In genomic region chr8:88289901-88290300, GRCm38 (mm10) we compare ENCODE assay signal across 11 mouse cellular contexts. TPM values are rescaled to one million over a fixed set of nuclear protein-coding genes. Genes with fewer than 3 reads are reported as not detected.
DNase-seq lines count a peak whose midpoint lies in the region; ATAC-seq and TF ChIP-seq lines count a peak whose summit lies in the region.
"Had no signal": no experiment of that assay in that cellular context is flagged by ENCODE, and none has a peak within 500 bp of the region (broad histone marks: within the 10 kb centered on the region; RNA-seq: fewer than 3 reads in every experiment).

No protein-coding gene starts in this region.

- no peak overlapping the region for H3K9ac ChIP-seq in intestine, embryonic 16.5 days (ENCODE audit: low read depth, low read length)
- H3K9ac ChIP-seq in intestine, postnatal 0 days (ENCODE audit: low read depth, low read length), result no peak overlapping the region
- no peak overlapping the region for H3K9ac ChIP-seq in ES-Bruce4 (ENCODE audit: low read depth, poor library complexity, severe bottlenecking)
- H3K9ac ChIP-seq in liver, embryonic 13.5 days, result no peak overlapping the region

- peak overlapping the region; percentile 2; the same call in 1 of the 2 replicates for H3K27ac ChIP-seq in intestine, embryonic 16.5 days (ENCODE audit: low read length)
- H3K27ac ChIP-seq in intestine, postnatal 0 days (ENCODE audit: low read depth, low read length), result no peak overlapping the region
- no peak overlapping the region for H3K27ac ChIP-seq in ES-Bruce4 (ENCODE audit: insufficient read depth, low read length)
- H3K27ac ChIP-seq in liver, embryonic 13.5 days, result peak overlapping the region; percentile 93

- no peak for ATAC-seq in intestine, embryonic 16.5 days
- no peak for ATAC-seq in intestine, postnatal 0 days
- ATAC-seq in liver, embryonic 13.5 days (ENCODE audit: low read depth), result no peak
- ATAC-seq: forebrain, embryonic 16.5 days had no signal

- H3K4me3 ChIP-seq in intestine, embryonic 16.5 days (ENCODE audit: low read length), result no peak overlapping the region
- H3K4me3 ChIP-seq in intestine, postnatal 0 days (ENCODE audit: low read depth, low read length), result no peak overlapping the region
- H3K4me3 ChIP-seq in ES-Bruce4 (ENCODE audit: low read depth, low read length), result no peak overlapping the region
- H3K4me3 ChIP-seq in liver, embryonic 13.5 days (replicated peaks), result no peak overlapping the region
- no peak overlapping the region for H3K4me3 ChIP-seq in lung, adult 2 months (replicated peaks; ENCODE audit: extremely low read depth, low read depth, low read length)

- no peak for TF ChIP-seq POLR2A in ES-Bruce4 (IDR thresholded peaks at IDR 0.05; ENCODE audit: insufficient read depth, low read length)
- no peak for TF ChIP-seq POLR2A in lung, adult 2 months (IDR thresholded peaks at IDR 0.05; ENCODE audit: borderline replicate concordance, extremely low read depth, low read depth, low read length)

- 75% methylated on average over 1 of the region's 1 CpGs for WGBS in intestine, embryonic 16.5 days
- WGBS in intestine, postnatal 0 days, result 81% methylated on average over 1 of the region's 1 CpGs
- WGBS in liver, embryonic 13.5 days (ENCODE audit: insufficient replicate concordance), result 35% methylated on average over 1 of the region's 1 CpGs
- WGBS in lung, adult 2 months, result 79% methylated on average over 1 of the region's 1 CpGs

- TF ChIP-seq CTCF in intestine, postnatal 0 days (IDR thresholded peaks at IDR 0.05; ENCODE audit: low read depth), result no peak
- TF ChIP-seq CTCF in ES-Bruce4 (IDR thresholded peaks at IDR 0.05; ENCODE audit: low read depth, low read length), result peak; percentile 8
- no peak for TF ChIP-seq CTCF in lung, adult 2 months (IDR thresholded peaks at IDR 0.05; ENCODE audit: insufficient read depth, low read length)

- H3K27me3 ChIP-seq in intestine, embryonic 16.5 days (replicated peaks; ENCODE audit: control insufficient read depth, insufficient read depth, low read length), result no peaks in the 10 kb centered on the region
- H3K27me3 ChIP-seq in intestine, postnatal 0 days (replicated peaks; ENCODE audit: control insufficient read depth, insufficient read depth, low read length), result no peaks in the 10 kb centered on the region
- no peaks in the 10 kb centered on the region for H3K27me3 ChIP-seq in ES-Bruce4 (ENCODE audit: control insufficient read depth, insufficient read depth, low read length, poor library complexity, severe bottlenecking)
- H3K27me3 ChIP-seq in liver, embryonic 13.5 days, result no peaks in the 10 kb centered on the region

- H3K36me3 ChIP-seq in intestine, embryonic 16.5 days (ENCODE audit: control insufficient read depth, insufficient read depth, low read length), result no peaks in the 10 kb centered on the region
- H3K36me3 ChIP-seq in intestine, postnatal 0 days (ENCODE audit: control insufficient read depth, insufficient read depth), result no peaks in the 10 kb centered on the region
- no peaks in the 10 kb centered on the region for H3K36me3 ChIP-seq in ES-Bruce4 (ENCODE audit: control insufficient read depth, insufficient read depth, low read length, poor library complexity, severe bottlenecking)
- no peaks in the 10 kb centered on the region for H3K36me3 ChIP-seq in liver, embryonic 13.5 days

- no peaks in the 10 kb centered on the region for H3K9me3 ChIP-seq in intestine, embryonic 16.5 days (ENCODE audit: control insufficient read depth, low read length)
- no peaks in the 10 kb centered on the region for H3K9me3 ChIP-seq in intestine, postnatal 0 days (ENCODE audit: control insufficient read depth)
- H3K9me3 ChIP-seq in ES-Bruce4 (replicated peaks; ENCODE audit: control insufficient read depth, insufficient read depth, low read length, poor library complexity, severe bottlenecking), result no peaks in the 10 kb centered on the region
- H3K9me3 ChIP-seq in liver, embryonic 13.5 days (replicated peaks), result no peaks in the 10 kb centered on the region

- no peak for DNase-seq in liver, embryonic 13.5 days
- peak; percentile 56 to 61 for DNase-seq in thymus, postnatal 10 days (ENCODE audit: low spot score in 2 of 2)
- DNase-seq in lung, adult 2 months, result no peak
- no peak for DNase-seq in cerebellum, postnatal 14 days
- no peak for DNase-seq in cerebellum, postnatal 10 days
- DNase-seq: adrenal gland, postnatal 14 days; kidney, postnatal 25 days had no signal

- H3K4me2 ChIP-seq in intestine, embryonic 16.5 days (ENCODE audit: low read depth, low read length), result no peak overlapping the region
- H3K4me2 ChIP-seq in intestine, postnatal 0 days (replicated peaks; ENCODE audit: low read depth), result no peak overlapping the region
- H3K4me2 ChIP-seq in liver, embryonic 13.5 days, result no peak overlapping the region

- no peak for TF ChIP-seq EP300 in ES-Bruce4 (IDR thresholded peaks at IDR 0.05; ENCODE audit: insufficient read depth, low read depth, low read length)

- H3K4me1 ChIP-seq in intestine, embryonic 16.5 days (ENCODE audit: control insufficient read depth, insufficient read depth, low read length), result peaks cover 3% of the 10 kb centered on the region; the same call in 1 of the 2 replicates
- H3K4me1 ChIP-seq in intestine, postnatal 0 days (replicated peaks; ENCODE audit: control insufficient read depth, insufficient read depth, low read length), result no peaks in the 10 kb centered on the region
- H3K4me1 ChIP-seq in ES-Bruce4 (ENCODE audit: control insufficient read depth, insufficient read depth, low read length), result no peaks in the 10 kb centered on the region
- H3K4me1 ChIP-seq in liver, embryonic 13.5 days (replicated peaks), result peaks cover 95% of the 10 kb centered on the region
- H3K4me1 ChIP-seq in lung, adult 2 months (ENCODE audit: control insufficient read depth, insufficient read depth, low read length), result peaks cover 2% of the 10 kb centered on the region; the same call in 1 of the 2 replicates

RNA-seq across cellular contexts. Expression of gene Adcy7, which starts 17.7 kb away (rescaled TPM):
- 2.7 and 2.9 TPM in 2 replicates for polyA plus RNA-seq in intestine, embryonic 16.5 days (2015; fragmentation: Nextera tagmentation; extraction: Ambion mirVana)
- polyA plus RNA-seq in intestine, postnatal 0 days (2015; fragmentation: Nextera tagmentation; extraction: Ambion mirVana), result 2.3 and 3.4 TPM in 2 replicates
- 1.4 and 2.1 TPM in 2 replicates for polyA plus RNA-seq in ES-Bruce4 (2011; ENCODE audit: insufficient read depth, insufficient read length, low read depth, missing spikeins)
- polyA plus RNA-seq in liver, embryonic 13.5 days (2015; fragmentation: Nextera tagmentation; extraction: Ambion mirVana), result 26.1 and 27.0 TPM in 2 replicates
- polyA plus RNA-seq in lung, adult 2 months (2012; rRNA removed), result 57.0 and 60.0 TPM in 2 replicates

Comparison
In these comparisons a context has a peak if more than half of its experiments do, and no peak if none do; other contexts are left out.
1. H3K27ac ChIP-seq: peak in intestine, embryonic 16.5 days (single experiment) and liver, embryonic 13.5 days (single experiment); none in intestine, postnatal 0 days (single experiment) and ES-Bruce4 (single experiment).
2. DNase-seq: peak in thymus, postnatal 10 days (2 of 2); none in liver, embryonic 13.5 days (single experiment), lung, adult 2 months (single experiment), cerebellum, postnatal 14 days (0 of 2) and cerebellum, postnatal 10 days (0 of 2).